Mouse (Mus musculus) 416B (cell line): ENCODE data around the gene Cytl1.

Experiments used
- DNase-seq: peaks from one replicate; pipeline ENCODE4 v3.0.0; 2011; ENCODE audit warnings: low read depth

The Cytl1 gene

GRCm38 (mm10) chr5:37735224-37735623 lies at the start of gene Cytl1:
Cytl1 (plus strand) TSS chr5:37735519.
- DNase-seq, result no peak

- DNase-seq, result no peak
Measured at GRCm38 (mm10) chr5:37692759-37693158, 42.6 kb upstream of the Cytl1 start.

- DNase-seq, result no peak
Measured at GRCm38 (mm10) chr5:37695773-37696172, 39.5 kb upstream of the Cytl1 start.

GRCm38 (mm10) chr5:37697286-37697685 lies 38.0 kb upstream of the Cytl1 start:
- DNase-seq, result no peak

- DNase-seq, result no peak
Measured at GRCm38 (mm10) chr5:37699757-37700156, 35.6 kb upstream of the Cytl1 start.

GRCm38 (mm10) chr5:37704962-37705361 lies 30.4 kb upstream of the Cytl1 start:
- DNase-seq, result no peak

- DNase-seq, result peak; percentile 4
Measured at GRCm38 (mm10) chr5:37708124-37708523, 27.2 kb upstream of the Cytl1 start.

GRCm38 (mm10) chr5:37709257-37709904 lies 25.9 kb upstream of the Cytl1 start:
- DNase-seq, result no peak

GRCm38 (mm10) chr5:37716505-37717372 lies 18.6 kb upstream of the Cytl1 start, which contains the start of gene Stk32b:
Stk32b (minus strand) TSS chr5:37717171.
- DNase-seq, result no peak

- peak; percentile 4 for DNase-seq
Measured at GRCm38 (mm10) chr5:37717384-37717963, 17.8 kb upstream of the Cytl1 start.

- no peak for DNase-seq
Measured at GRCm38 (mm10) chr5:37720670-37721069, 14.6 kb upstream of the Cytl1 start.

GRCm38 (mm10) chr5:37725220-37725886 lies 10.0 kb upstream of the Cytl1 start:
- DNase-seq, result no peak

GRCm38 (mm10) chr5:37730781-37731180 lies 4.5 kb upstream of the Cytl1 start:
- DNase-seq, result no peak

GRCm38 (mm10) chr5:37736213-37736612 lies 894 bp downstream of the Cytl1 start:
- peak; percentile 4 for DNase-seq

- DNase-seq, result no peak
Measured at GRCm38 (mm10) chr5:37743889-37744707, 8.8 kb downstream of the Cytl1 start.

GRCm38 (mm10) chr5:37752027-37752967 lies 17.0 kb downstream of the Cytl1 start:
- DNase-seq, result peak; percentile 59

GRCm38 (mm10) chr5:37753366-37753765 lies 18.0 kb downstream of the Cytl1 start:
- DNase-seq, result no peak

- no peak for DNase-seq
Measured at GRCm38 (mm10) chr5:37762046-37762445, 26.7 kb downstream of the Cytl1 start.

- DNase-seq, result no peak
Measured at GRCm38 (mm10) chr5:37765851-37766250, 30.5 kb downstream of the Cytl1 start.

- no peak for DNase-seq
Measured at GRCm38 (mm10) chr5:37767231-37767630, 31.9 kb downstream of the Cytl1 start.
